Mouse (Mus musculus) forebrain, embryonic 13.5 days (tissue): Measurements from ENCODE around the gene Gpr19. TPM values are rescaled to one million over a fixed set of nuclear protein-coding genes. Genes with fewer than 3 reads are reported as not detected.

Source experiments
- ATAC-seq: fragments of 200-750 bp; cut with Nextera tagmentation; 2 replicates; pipeline ENCODE4 v1.8.0; 2017
- H3K27ac ChIP-seq: fragments of 300-500 bp; sonication (generic); 2 replicates; pipeline ENCODE4 v1.5.1; 2015; ENCODE audit warnings: inconsistent platforms, mild to moderate bottlenecking, moderate library complexity
- H3K27me3 ChIP-seq: fragments of 300-500 bp; sonication (generic); 2 replicates; pipeline ENCODE4 v1.6.1; 2015; ENCODE audit warnings: mild to moderate bottlenecking, inconsistent platforms
- H3K36me3 ChIP-seq: fragments of 300-500 bp; sonication (generic); 2 replicates; pipeline ENCODE4 v1.6.1; 2015; ENCODE audit warnings: mild to moderate bottlenecking, inconsistent platforms; ENCODE audit not compliant: poor library complexity, severe bottlenecking
- H3K4me1 ChIP-seq: fragments of 300-500 bp; sonication (generic); 2 replicates; pipeline ENCODE4 v1.6.1; 2015; ENCODE audit warnings: inconsistent platforms
- H3K4me2 ChIP-seq: fragments of 300-500 bp; sonication (generic); 2 replicates; pipeline ENCODE4 v1.6.1; 2015; ENCODE audit warnings: inconsistent platforms, mild to moderate bottlenecking, moderate library complexity
- H3K4me3 ChIP-seq: fragments of 300-500 bp; sonication (generic); 2 replicates; pipeline ENCODE4 v1.5.1; 2015; ENCODE audit warnings: mild to moderate bottlenecking, inconsistent platforms
- H3K9ac ChIP-seq: fragments of 300-500 bp; sonication (generic); 2 replicates; pipeline ENCODE4 v1.6.1; 2015; ENCODE audit warnings: mild to moderate bottlenecking, inconsistent platforms
- H3K9me3 ChIP-seq: fragments of 300-500 bp; sonication (generic); replicated peaks from 2 replicates; pipeline ENCODE4 v1.6.1; 2016; ENCODE audit warnings: inconsistent platforms
- WGBS: fragments of 180-500 bp; shearing (Covaris S2); methylation state at CpG from one replicate; pipeline ENCODE4 v1.1.7; 2015; 5-methylcytosine and 5-hydroxymethylcytosine counted together
- polyA plus RNA-seq: library from polyadenylated mRNA; unstranded; fragments of >200 nt; fragmentation: Nextera tagmentation; extraction: Ambion mirVana; gene quantifications from 2 replicates; pipeline ENCODE4 v1.2.1, GENCODE M21; 2015

Gene Gpr19
- polyA plus RNA-seq, 1 experiment from 2014 or later: 46.4 TPM

DNA sequence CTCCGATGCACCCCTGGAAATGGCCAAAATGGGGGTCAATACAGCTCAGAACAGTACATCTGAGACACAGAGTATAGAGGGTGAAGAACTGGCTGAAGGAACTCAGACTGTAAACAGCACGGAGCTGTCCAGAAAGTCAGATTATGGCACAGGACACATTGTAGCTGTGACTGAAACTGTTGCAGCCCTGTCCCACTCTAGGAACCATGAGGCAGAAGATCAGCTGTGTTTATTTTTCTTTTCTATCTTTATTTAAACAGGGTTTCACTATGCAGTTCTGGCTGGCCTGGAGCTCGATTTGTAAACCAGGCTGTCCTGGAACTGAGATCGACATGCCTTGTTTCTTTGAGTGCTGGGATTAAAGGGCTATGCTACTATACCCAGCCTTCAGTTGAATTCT, 38.1 kb downstream of the Gpr19 start:
- Histone ChIP-seq H3K4me2 (no peak overlapping the region), H3K27ac (no peak overlapping the region), H3K9ac (no peak overlapping the region), H3K4me3 (no peak overlapping the region), H3K36me3 (peaks cover 8% of the 10 kb centered on the region; the same call in 1 of the 2 replicates), H3K27me3 (no peaks in the 10 kb centered on the region), H3K9me3 (no peaks in the 10 kb centered on the region), H3K4me1 (peaks cover 16% of the 10 kb centered on the region)
- ATAC-seq: no peak
- 89% methylated on average over 4 of the region's 4 CpGs for WGBS

DNA sequence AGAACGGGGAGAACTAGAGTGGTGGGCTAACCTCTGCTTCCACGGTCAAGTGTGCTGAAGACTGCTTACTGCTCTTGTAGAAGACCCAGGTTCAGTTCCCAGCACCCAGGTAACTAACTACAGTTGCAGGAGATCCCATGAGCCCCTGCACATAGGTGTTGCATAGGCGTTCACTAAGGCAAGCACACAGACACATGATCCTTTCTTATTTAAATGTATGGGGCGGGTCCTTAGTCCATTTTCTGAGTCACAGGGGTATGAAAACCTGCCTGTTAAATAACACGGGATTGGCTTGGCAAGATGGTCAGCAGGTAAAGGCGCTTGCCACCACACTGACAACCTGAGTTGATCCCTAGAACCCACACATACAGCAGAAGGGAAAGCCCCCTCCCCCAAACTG, 39.4 kb downstream of the Gpr19 start:
- no peak overlapping the region for H3K9ac ChIP-seq
- WGBS: 84% methylated on average over 6 of the region's 6 CpGs
- H3K4me3 ChIP-seq: no peak overlapping the region
- H3K27me3 ChIP-seq: no peaks in the 10 kb centered on the region
- peaks cover 16% of the 10 kb centered on the region for H3K4me1 ChIP-seq
- peaks cover 8% of the 10 kb centered on the region; the same call in 1 of the 2 replicates for H3K36me3 ChIP-seq
- no peak for ATAC-seq
- H3K27ac ChIP-seq: no peak overlapping the region
- H3K9me3 ChIP-seq: no peaks in the 10 kb centered on the region
- H3K4me2 ChIP-seq: no peak overlapping the region

DNA sequence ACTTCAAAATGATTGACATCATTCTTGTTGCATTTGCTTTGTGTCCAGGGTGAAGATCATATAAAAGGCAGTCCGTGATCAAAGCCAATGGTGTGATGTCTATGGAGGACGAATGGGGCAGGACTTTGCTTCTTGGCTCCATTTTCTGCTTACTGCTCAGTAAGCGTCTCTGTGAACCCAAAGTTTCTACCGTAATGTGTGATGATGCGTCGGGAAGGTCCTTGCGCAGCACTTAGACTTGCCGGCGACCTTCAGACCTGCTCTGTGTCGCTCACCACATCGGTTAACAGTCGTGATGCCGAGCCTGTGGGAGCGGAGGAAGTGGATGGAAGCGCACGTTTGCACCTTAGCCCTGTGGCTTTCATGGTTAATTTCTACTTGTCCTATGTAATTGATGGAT, 42.5 kb downstream of the Gpr19 start:
- no peak for ATAC-seq
- Histone ChIP-seq H3K4me3 (no peak overlapping the region), H3K9me3 (no peaks in the 10 kb centered on the region), H3K4me1 (0 out of 2 replicates have a peak, but pooled peaks cover 3% of the 10 kb centered on the region), H3K27ac (no peak overlapping the region), H3K36me3 (peaks cover 8% of the 10 kb centered on the region; the same call in 1 of the 2 replicates), H3K9ac (no peak overlapping the region), H3K27me3 (no peaks in the 10 kb centered on the region), H3K4me2 (no peak overlapping the region)
- 92% methylated on average over 16 of the region's 16 CpGs for WGBS

DNA sequence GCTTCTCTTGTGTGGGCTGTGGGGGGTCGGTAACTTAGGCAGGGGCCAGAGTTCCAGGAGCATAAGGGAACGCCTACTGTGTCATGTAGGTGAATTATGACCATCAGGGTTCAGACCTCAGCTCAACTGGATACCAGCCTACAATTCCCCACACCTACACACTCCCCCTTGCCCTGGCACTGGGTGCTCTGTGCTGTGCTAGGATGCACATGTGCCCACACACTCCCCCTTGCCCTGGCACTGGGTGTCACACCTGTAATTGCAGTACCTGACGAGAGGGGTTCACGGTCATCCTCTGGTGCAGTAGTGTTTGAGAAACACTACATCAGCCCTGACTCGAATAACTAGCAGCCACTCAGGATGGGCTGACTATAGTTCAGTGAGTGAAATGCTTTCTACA, 43.6 kb downstream of the Gpr19 start:
- no peak overlapping the region for H3K4me2 ChIP-seq
- peaks cover 8% of the 10 kb centered on the region; the same call in 1 of the 2 replicates for H3K36me3 ChIP-seq
- ATAC-seq: 0 out of 2 replicates have a peak, but pooled peaks have one; percentile 24
- H3K9me3 ChIP-seq: no peaks in the 10 kb centered on the region
- no peak overlapping the region for H3K27ac ChIP-seq
- H3K4me3 ChIP-seq: no peak overlapping the region
- no peak overlapping the region for H3K9ac ChIP-seq
- no peaks in the 10 kb centered on the region for H3K27me3 ChIP-seq
- 0 out of 2 replicates have a peak, but pooled peaks cover 3% of the 10 kb centered on the region for H3K4me1 ChIP-seq
- WGBS: 81% methylated on average over 5 of the region's 5 CpGs

DNA sequence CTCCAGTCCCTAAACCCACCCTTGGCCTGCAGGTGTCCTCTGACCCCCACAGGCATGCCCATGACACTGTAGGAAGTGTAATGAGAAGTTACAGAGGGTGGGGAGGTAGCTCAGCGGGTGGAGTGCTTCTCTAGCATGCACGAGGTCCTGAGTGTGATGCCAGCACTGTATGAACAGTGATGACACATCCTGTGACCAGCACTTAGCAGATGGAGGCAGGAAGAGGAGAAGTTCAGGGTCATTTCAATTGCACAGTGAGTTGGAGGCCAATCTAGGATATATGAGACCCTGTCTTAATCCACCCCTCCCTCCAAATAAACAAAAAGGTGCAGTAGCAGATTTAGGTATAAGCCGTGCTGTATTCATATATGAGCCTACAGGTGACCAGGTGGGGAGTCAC, 48.4 kb downstream of the Gpr19 start:
- H3K9me3 ChIP-seq: no peaks in the 10 kb centered on the region
- no peak overlapping the region for H3K9ac ChIP-seq
- H3K4me2 ChIP-seq: no peak overlapping the region
- H3K4me1 ChIP-seq: 0 out of 2 replicates have a peak, but pooled peaks cover 3% of the 10 kb centered on the region
- no peak overlapping the region for H3K4me3 ChIP-seq
- H3K36me3 ChIP-seq: no peaks in the 10 kb centered on the region
- WGBS: 86% methylated on average over 3 of the region's 3 CpGs
- no peak for ATAC-seq
- H3K27ac ChIP-seq: no peak overlapping the region
- no peaks in the 10 kb centered on the region for H3K27me3 ChIP-seq

DNA sequence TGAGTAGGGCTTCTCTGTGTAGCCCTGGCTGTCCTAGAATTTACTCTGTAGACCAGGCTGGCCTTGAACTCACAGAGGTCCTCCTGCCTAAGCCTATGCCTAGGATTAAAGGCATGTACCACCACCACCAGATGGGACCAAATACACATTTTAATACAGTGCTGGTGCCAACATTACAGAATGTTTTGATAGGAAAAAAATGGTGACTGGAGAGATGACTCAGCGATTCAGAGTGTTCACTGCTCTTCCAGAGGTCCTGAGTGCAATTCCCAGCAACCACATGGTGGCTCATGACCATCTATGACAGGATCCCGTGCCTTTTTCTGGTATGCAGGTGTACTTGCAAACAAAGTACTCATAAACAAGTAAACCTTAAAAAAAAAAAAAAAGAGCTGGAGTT, 48.9 kb downstream of the Gpr19 start:
- WGBS: 84% methylated on average over 2 of the region's 2 CpGs
- H3K27me3 ChIP-seq: no peaks in the 10 kb centered on the region
- 0 out of 2 replicates have a peak, but pooled peaks cover 3% of the 10 kb centered on the region for H3K4me1 ChIP-seq
- no peak for ATAC-seq
- H3K36me3 ChIP-seq: no peaks in the 10 kb centered on the region
- no peak overlapping the region for H3K4me3 ChIP-seq
- H3K27ac ChIP-seq: no peak overlapping the region
- H3K9me3 ChIP-seq: no peaks in the 10 kb centered on the region
- no peak overlapping the region for H3K4me2 ChIP-seq
- no peak overlapping the region for H3K9ac ChIP-seq

DNA sequence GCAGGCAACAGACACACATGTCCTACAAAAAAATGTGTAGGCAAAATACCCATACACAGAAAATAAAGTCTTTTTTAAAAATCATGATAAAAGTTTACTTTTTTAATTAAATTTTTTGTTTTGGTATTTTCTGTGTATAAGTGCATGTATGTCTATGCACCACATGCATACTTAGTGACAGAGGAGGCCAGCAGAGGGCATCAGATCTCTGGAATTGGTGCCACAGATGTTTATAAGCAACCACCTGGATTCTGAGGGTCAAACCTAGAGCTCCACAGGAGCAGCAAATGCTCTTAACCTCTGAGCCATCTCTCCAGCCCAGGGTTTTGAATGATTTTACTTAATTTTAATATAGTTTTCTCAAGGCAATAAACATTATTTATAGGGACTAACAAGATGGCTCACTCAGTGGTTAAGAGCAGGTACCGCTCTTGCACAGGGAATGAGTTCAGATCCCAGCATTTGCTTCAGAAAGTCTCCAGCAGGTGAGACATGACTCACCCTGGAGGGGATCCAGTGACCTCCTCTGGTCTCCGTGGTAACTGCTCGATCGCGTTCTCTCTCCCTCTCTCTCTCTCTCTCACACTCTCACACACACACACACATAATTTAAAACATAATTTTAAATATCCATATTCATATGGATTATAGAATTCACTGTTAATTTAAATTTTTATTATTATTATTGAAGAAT, 50.0 kb downstream of the Gpr19 start:
- ATAC-seq: no peak
- Histone ChIP-seq H3K27me3 (no peaks in the 10 kb centered on the region), H3K9ac (no peak overlapping the region), H3K4me2 (no peak overlapping the region), H3K9me3 (no peaks in the 10 kb centered on the region), H3K4me1 (no peaks in the 10 kb centered on the region), H3K4me3 (no peak overlapping the region), H3K27ac (no peak overlapping the region), H3K36me3 (no peaks in the 10 kb centered on the region)
- WGBS: 80% methylated on average over 5 of the region's 5 CpGs

DNA sequence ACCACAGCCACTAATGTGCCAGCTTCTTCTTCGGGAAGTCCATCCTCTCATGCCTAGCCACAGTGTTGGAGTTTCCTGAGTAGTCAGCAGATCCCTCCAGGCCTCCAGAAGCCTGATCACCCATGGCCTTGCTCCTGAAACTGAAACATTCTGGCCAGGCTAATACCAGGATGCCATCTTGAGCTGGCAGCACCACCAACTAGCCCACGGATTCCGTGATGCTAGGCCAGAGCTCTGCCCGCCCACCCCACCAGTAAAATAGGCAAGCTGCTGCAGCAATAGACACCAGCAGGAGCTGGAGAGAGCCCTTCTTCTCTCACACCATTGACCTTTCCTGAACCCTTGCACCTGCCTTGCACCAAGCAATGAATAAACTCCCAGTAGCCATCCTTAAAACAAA, 50.8 kb downstream of the Gpr19 start:
- no peak overlapping the region for H3K4me3 ChIP-seq
- H3K9ac ChIP-seq: no peak overlapping the region
- H3K27ac ChIP-seq: no peak overlapping the region
- H3K9me3 ChIP-seq: no peaks in the 10 kb centered on the region
- H3K27me3 ChIP-seq: no peaks in the 10 kb centered on the region
- H3K4me1 ChIP-seq: no peaks in the 10 kb centered on the region
- H3K36me3 ChIP-seq: no peaks in the 10 kb centered on the region
- ATAC-seq: no peak
- WGBS: 96% methylated on average over 4 of the region's 4 CpGs
- H3K4me2 ChIP-seq: no peak overlapping the region

DNA sequence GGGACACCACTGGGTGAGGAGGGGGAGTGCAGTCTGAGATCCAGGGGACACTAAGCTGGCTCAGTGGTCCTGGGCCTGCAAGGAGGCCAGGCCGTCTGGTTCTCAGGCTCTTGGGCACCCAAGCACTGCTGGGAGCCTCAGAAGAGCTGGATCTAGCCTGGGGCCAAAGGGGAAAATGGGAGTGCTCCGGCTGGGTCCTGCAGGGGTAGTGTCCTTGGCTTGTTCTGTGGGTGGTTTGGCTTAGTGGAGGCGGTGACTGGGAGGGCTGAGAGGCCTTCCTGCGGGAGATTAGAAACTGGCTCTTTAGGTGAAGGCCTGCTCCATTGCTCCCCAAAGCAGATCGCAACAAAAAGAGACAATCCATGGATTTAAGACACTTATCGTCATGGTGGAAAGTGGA, 52.1 kb downstream of the Gpr19 start:
- Histone ChIP-seq H3K4me3 (no peak overlapping the region), H3K36me3 (no peaks in the 10 kb centered on the region), H3K4me1 (no peaks in the 10 kb centered on the region), H3K9ac (no peak overlapping the region), H3K4me2 (no peak overlapping the region), H3K27ac (no peak overlapping the region), H3K27me3 (no peaks in the 10 kb centered on the region), H3K9me3 (no peaks in the 10 kb centered on the region)
- no peak for ATAC-seq
- WGBS: 77% methylated on average over 6 of the region's 6 CpGs

DNA sequence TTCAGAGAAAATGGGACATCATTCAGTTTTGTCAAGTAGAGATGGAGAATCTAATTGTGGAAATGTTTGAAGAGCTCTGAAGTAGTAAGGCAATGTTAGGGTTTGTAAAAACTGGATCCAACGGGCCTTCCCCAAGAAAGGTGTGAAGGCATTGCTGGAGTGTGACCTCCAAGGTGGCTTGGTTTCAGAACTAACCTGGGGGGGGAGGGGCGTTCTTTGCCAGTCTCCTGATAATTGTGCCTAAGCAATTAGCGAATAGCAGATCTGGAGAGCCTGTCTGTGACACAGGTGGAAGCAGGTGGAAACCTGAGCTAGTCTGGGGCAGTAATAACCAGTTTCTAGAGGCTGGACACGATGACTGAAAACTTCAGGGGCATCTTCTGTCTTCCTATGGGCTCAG, 52.7 kb downstream of the Gpr19 start:
- no peak overlapping the region for H3K4me3 ChIP-seq
- no peak overlapping the region for H3K9ac ChIP-seq
- H3K36me3 ChIP-seq: no peaks in the 10 kb centered on the region
- no peak overlapping the region for H3K4me2 ChIP-seq
- H3K27ac ChIP-seq: no peak overlapping the region
- H3K4me1 ChIP-seq: no peaks in the 10 kb centered on the region
- no peaks in the 10 kb centered on the region for H3K9me3 ChIP-seq
- 87% methylated on average over 4 of the region's 4 CpGs for WGBS
- ATAC-seq: no peak
- H3K27me3 ChIP-seq: no peaks in the 10 kb centered on the region

DNA sequence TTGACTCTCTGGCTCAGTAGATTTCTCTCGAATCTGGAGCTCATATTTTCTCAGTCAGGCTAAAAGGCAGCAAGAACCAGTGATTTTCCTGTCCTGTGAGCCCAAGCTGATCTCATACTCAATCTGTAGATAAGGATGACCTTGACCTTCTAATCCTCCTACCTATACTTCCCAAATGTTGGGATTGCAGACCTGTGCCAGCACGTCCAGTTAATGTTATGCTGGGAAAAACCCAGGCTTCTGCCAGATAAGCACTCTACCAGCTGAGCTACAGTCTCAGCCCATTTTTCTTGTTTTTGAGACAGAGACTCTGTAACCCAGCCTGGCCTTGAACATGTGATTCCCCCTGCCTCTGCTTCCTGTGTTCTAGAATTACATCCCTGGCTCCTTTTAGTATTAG, 58.0 kb downstream of the Gpr19 start:
- Histone ChIP-seq H3K9ac (no peak overlapping the region), H3K4me2 (no peak overlapping the region), H3K4me3 (no peak overlapping the region), H3K4me1 (no peaks in the 10 kb centered on the region), H3K9me3 (no peaks in the 10 kb centered on the region), H3K27me3 (no peaks in the 10 kb centered on the region), H3K27ac (no peak overlapping the region), H3K36me3 (no peaks in the 10 kb centered on the region)
- no peak for ATAC-seq
- WGBS: 88% methylated on average over 2 of the region's 2 CpGs

DNA sequence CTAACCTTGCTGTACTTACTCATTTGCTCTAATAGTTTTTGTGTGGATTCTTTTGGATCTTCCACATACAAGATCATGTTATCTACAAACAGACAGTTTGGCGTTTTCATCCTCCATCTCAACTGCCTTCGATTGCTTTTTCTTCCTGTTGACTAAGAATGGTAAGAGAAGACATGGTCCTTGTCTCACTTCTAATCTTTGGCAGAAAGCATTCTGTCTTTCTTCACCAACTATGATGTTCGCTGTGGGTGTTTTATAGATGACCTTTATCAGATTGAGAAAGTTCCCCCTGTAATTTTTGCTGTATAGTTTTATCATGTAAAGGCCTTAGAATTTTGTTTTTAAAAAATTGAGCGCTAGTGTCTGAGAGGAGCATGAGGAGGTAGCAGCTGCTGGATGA, 60.3 kb downstream of the Gpr19 start:
- no peak for ATAC-seq

More for the DNA sequence above, 60.3 kb downstream of the Gpr19 start:
- Histone ChIP-seq H3K4me3 (no peak overlapping the region), H3K9me3 (no peaks in the 10 kb centered on the region), H3K27ac (no peak overlapping the region), H3K9ac (no peak overlapping the region), H3K27me3 (no peaks in the 10 kb centered on the region), H3K36me3 (no peaks in the 10 kb centered on the region), H3K4me1 (no peaks in the 10 kb centered on the region), H3K4me2 (no peak overlapping the region)
- WGBS: 90% methylated on average over 4 of the region's 4 CpGs
